In the genomic region with DNA sequence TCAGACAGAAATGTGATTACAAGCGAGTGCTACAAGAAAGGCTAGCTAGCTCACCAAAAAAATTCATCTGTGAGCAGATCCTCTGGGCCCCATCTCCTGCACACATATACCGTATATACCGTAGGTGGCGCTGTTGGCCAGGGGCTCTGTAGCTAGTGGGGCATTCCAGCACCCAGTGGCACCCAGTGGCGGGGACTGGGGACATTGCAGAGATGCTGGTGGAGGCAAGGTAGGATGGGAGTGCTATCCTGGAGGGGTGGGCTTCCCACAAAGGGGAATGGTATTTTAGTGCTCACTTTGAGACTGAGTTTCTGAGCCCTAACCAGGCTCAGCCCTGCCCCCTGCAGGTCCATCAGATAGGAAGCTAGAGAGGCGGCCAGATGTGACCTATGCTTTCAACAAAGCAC, we compare ENCODE assay signal across 8 mouse cellular contexts. TPM values are rescaled to one million over a fixed set of nuclear protein-coding genes. Genes with fewer than 3 reads are reported as not detected.
DNase-seq lines count a peak whose midpoint lies in the region; ATAC-seq and TF ChIP-seq lines count a peak whose summit lies in the region.

No protein-coding gene starts in this region.

- H3K36me3 ChIP-seq in intestine, embryonic 14.5 days (ENCODE audit: control insufficient read depth, insufficient read depth, low read length), result peaks cover 25% of the 10 kb centered on the region

- peaks cover 2% of the 10 kb centered on the region; the same call in 1 of the 2 replicates for H3K4me1 ChIP-seq in cortical plate, adult 2 months (ENCODE audit: control insufficient read depth, insufficient read depth, low read length)
- peaks cover 26% of the 10 kb centered on the region for H3K4me1 ChIP-seq in intestine, embryonic 14.5 days (replicated peaks; ENCODE audit: control insufficient read depth, insufficient read depth, low read length)

- no peak overlapping the region for H3K27ac ChIP-seq in cortical plate, adult 2 months (ENCODE audit: insufficient read depth, low read length)
- H3K27ac ChIP-seq in intestine, embryonic 14.5 days (ENCODE audit: low read depth), result no peak overlapping the region

- no peaks in the 10 kb centered on the region for H3K9me3 ChIP-seq in intestine, embryonic 14.5 days (ENCODE audit: control insufficient read depth, low read length)

- no peaks in the 10 kb centered on the region for H3K27me3 ChIP-seq in intestine, embryonic 14.5 days (replicated peaks; ENCODE audit: control insufficient read depth, insufficient read depth, low read length)

- H3K4me3 ChIP-seq in cortical plate, adult 2 months (ENCODE audit: insufficient read depth, low read length), result no peak overlapping the region
- no peak overlapping the region for H3K4me3 ChIP-seq in intestine, embryonic 14.5 days (ENCODE audit: low read depth, low read length)

- 26% methylated on average over 6 of the region's 6 CpGs for WGBS in intestine, embryonic 14.5 days

- peak; percentile 76 to 93 for DNase-seq in adrenal gland, adult (ENCODE audit: inconsistent age in 2 of 2, low spot score in 1 of 2)
- DNase-seq in gastrocnemius, postnatal 14 days, result peak; percentile 81
- DNase-seq in intestine, embryonic 14.5 days (ENCODE audit: low spot score), result peak; percentile 83
- peak; percentile 38 to 83 for DNase-seq in left cerebral cortex, postnatal 10 days (ENCODE audit: extremely low spot score in 1 of 2, low spot score in 2 of 2)
- DNase-seq in right cerebral cortex, postnatal 14 days, result peak; percentile 79
- DNase-seq in urinary bladder, postnatal 36 days (ENCODE audit: low spot score in 2 of 2), result peak; percentile 61 to 71

- no peak overlapping the region for H3K9ac ChIP-seq in intestine, embryonic 14.5 days (ENCODE audit: low read length)

- ATAC-seq in intestine, embryonic 14.5 days (replicated peaks; ENCODE audit: low FRiP score, low TSS enrichment, low read depth), result no peak; the same call in 1 of the 2 replicates
- ATAC-seq in megakaryocyte-erythroid progenitor cell, adult 5-6 weeks (replicated peaks; ENCODE audit: low FRiP score, low TSS enrichment, poor library complexity, severe bottlenecking), result peak; percentile 77

- peak; percentile 82 for TF ChIP-seq CTCF in cortical plate, adult 2 months (IDR thresholded peaks at IDR 0.05; ENCODE audit: extremely low read depth, insufficient read depth, low read length)

- intact Hi-C loops in gastrocnemius, postnatal 14 days (cut with DNase I; ENCODE audit: low total_unique reads), result loop anchor here (2.0 kb wide), 1 partner anchor 171 kb away; no protein-coding TSS in a partner anchor
- intact Hi-C loops in left cerebral cortex, postnatal 10 days (cut with DNase I), result loop anchor here (2.0 kb wide), 1 partner anchor 173 kb away; no protein-coding TSS in a partner anchor

- no peak overlapping the region for H3K4me2 ChIP-seq in intestine, embryonic 14.5 days (ENCODE audit: low read length)

- TF ChIP-seq POLR2A in cortical plate, adult 2 months (IDR thresholded peaks at IDR 0.05; ENCODE audit: extremely low read depth, insufficient read depth, low read length), result no peak

RNA-seq across cellular contexts. Expression of a gene that starts 13.4 kb away (rescaled TPM):
- 54.5 and 56.5 TPM in 2 replicates for polyA plus RNA-seq in cortical plate, adult 2 months (2012; rRNA removed)
- total RNA-seq in gastrocnemius, postnatal 14 days (2021), result 10 to 100 TPM; 12.8 to 13.5 TPM
- 41.8 and 44.0 TPM in 2 replicates for polyA plus RNA-seq in intestine, embryonic 14.5 days (2014; fragmentation: Nextera tagmentation; extraction: Ambion mirVana)
- total RNA-seq in left cerebral cortex, postnatal 10 days (2021), result 10 to 100 TPM; 55.4 to 58.4 TPM
- total RNA-seq in megakaryocyte-erythroid progenitor cell, adult 5-6 weeks (2014; fragmentation: Nextera tagmentation), result 22.0 and 30.6 TPM in 2 replicates
- 17.5 and 23.1 TPM in 2 replicates for total RNA-seq in megakaryocyte-erythroid progenitor cell, adult 5-6 weeks (2017)

RNA-seq across cellular contexts. Expression of a gene that starts 13.5 kb away (rescaled TPM):
- 10.8 and 11.4 TPM in 2 replicates for polyA plus RNA-seq in cortical plate, adult 2 months (2012; rRNA removed)
- 10 to 100 TPM; 11.2 to 11.3 TPM for total RNA-seq in gastrocnemius, postnatal 14 days (2021)
- 13.5 and 14.3 TPM in 2 replicates for polyA plus RNA-seq in intestine, embryonic 14.5 days (2014; fragmentation: Nextera tagmentation; extraction: Ambion mirVana)
- total RNA-seq in left cerebral cortex, postnatal 10 days (2021), result 1 to 10 TPM; 5.4 to 5.8 TPM
- total RNA-seq in megakaryocyte-erythroid progenitor cell, adult 5-6 weeks (2014; fragmentation: Nextera tagmentation), result 8.6 and 10.2 TPM in 2 replicates
- total RNA-seq in megakaryocyte-erythroid progenitor cell, adult 5-6 weeks (2017), result 5.4 and 10.3 TPM in 2 replicates
